Mouse (Mus musculus): ENCODE data around the gene Kcnk7. TPM values are rescaled to one million over a fixed set of nuclear protein-coding genes. Genes with fewer than 3 reads are reported as not detected.

The Kcnk7 gene
- not detected for total RNA-seq (2021)
- long read RNA-seq, experiment 1, partial matches to known transcripts = 0 of 4 reads
- long read RNA-seq, experiment 1, other reads (novel, unspliced or antisense) = 4 of 4 reads
- long read RNA-seq, experiment 2 = 0 reads

- Histone ChIP-seq H3K27ac (no peak within 1 kb of the TSS), H3K4me3 (no peak within 1 kb of the TSS)
- no peak for DNase-seq (ENCODE audit: extremely low spot score in 1 of 2, low spot score in 2 of 2)
- intact Hi-C loops (cut with DNase I) = no loop called here
- TF ChIP-seq CTCF (IDR thresholded peaks at IDR 0.05) = no peak
Observed at GRCm38 (mm10) chr19:5704163-5704800, at the start of gene Kcnk7. Gene Kcnk7 (plus strand): TSS chr19:5704367.

GRCm38 (mm10) chr19:5654720-5655298, 49.4 kb upstream of the Kcnk7 start:
- DNase-seq (ENCODE audit: extremely low spot score in 1 of 2, low spot score in 2 of 2) = no peak
- intact Hi-C loops (cut with DNase I) = no loop called here
- Histone ChIP-seq H3K27ac (no peak overlapping the region), H3K4me3 (peak overlapping the region; percentile 42)
- TF ChIP-seq CTCF (IDR thresholded peaks at IDR 0.05) = no peak

GRCm38 (mm10) chr19:5660942-5661751, 43.0 kb upstream of the Kcnk7 start:
- intact Hi-C loops (cut with DNase I) = no loop called here
- DNase-seq (ENCODE audit: extremely low spot score in 1 of 2, low spot score in 2 of 2) = peak in 1 of 2 experiments; percentile 34
- peak overlapping the region; percentile 30 for H3K4me3 ChIP-seq
- H3K27ac ChIP-seq = peak overlapping the region; percentile 58
- no peak for TF ChIP-seq CTCF (IDR thresholded peaks at IDR 0.05)

- no peak for DNase-seq (ENCODE audit: extremely low spot score in 1 of 2, low spot score in 2 of 2)
- intact Hi-C loops (cut with DNase I) = loop anchor here (2.0 kb wide), 1 partner anchor 66 kb away; the partner anchor contains the start of gene Fam89b
- Histone ChIP-seq H3K27ac (peak overlapping the region; percentile 76; the same call in 1 of the 2 replicates), H3K4me3 (peak overlapping the region; percentile 47)
- TF ChIP-seq CTCF (IDR thresholded peaks at IDR 0.05) = no peak
Observed at GRCm38 (mm10) chr19:5662310-5662709, 41.9 kb upstream of the Kcnk7 start.

- DNase-seq (ENCODE audit: extremely low spot score in 1 of 2, low spot score in 2 of 2) = peak; percentile 79 to 80
- TF ChIP-seq CTCF (IDR thresholded peaks at IDR 0.05) = no peak
- Histone ChIP-seq H3K4me3 (peak within 1 kb of the TSS; percentile 47), H3K27ac (peak within 1 kb of the TSS; percentile 76)
- intact Hi-C loops (cut with DNase I) = loop anchor here (2.0 kb wide), 1 partner anchor 66 kb away; the partner anchor contains the start of gene Fam89b
Observed at GRCm38 (mm10) chr19:5662981-5663913, 40.9 kb upstream of the Kcnk7 start, which contains the start of gene Sipa1. Gene Sipa1 (minus strand): TSS chr19:5663707.

GRCm38 (mm10) chr19:5664669-5665257, 39.4 kb upstream of the Kcnk7 start:
- TF ChIP-seq CTCF (IDR thresholded peaks at IDR 0.05) = no peak
- intact Hi-C loops (cut with DNase I) = no loop called here
- H3K4me3 ChIP-seq = no peak overlapping the region
- no peak for DNase-seq (ENCODE audit: extremely low spot score in 1 of 2, low spot score in 2 of 2)
- no peak overlapping the region for H3K27ac ChIP-seq

GRCm38 (mm10) chr19:5665465-5665864, 38.7 kb upstream of the Kcnk7 start:
- intact Hi-C loops (cut with DNase I) = no loop called here
- no peak overlapping the region for H3K4me3 ChIP-seq
- no peak for TF ChIP-seq CTCF (IDR thresholded peaks at IDR 0.05)
- no peak for DNase-seq (ENCODE audit: extremely low spot score in 1 of 2, low spot score in 2 of 2)
- no peak overlapping the region for H3K27ac ChIP-seq

- no peak overlapping the region for H3K27ac ChIP-seq
- no peak overlapping the region for H3K4me3 ChIP-seq
- no peak for TF ChIP-seq CTCF (IDR thresholded peaks at IDR 0.05)
- DNase-seq (ENCODE audit: extremely low spot score in 1 of 2, low spot score in 2 of 2) = no peak
- intact Hi-C loops (cut with DNase I) = no loop called here
Observed at GRCm38 (mm10) chr19:5666386-5666785, 37.8 kb upstream of the Kcnk7 start.

- DNase-seq (ENCODE audit: extremely low spot score in 1 of 2, low spot score in 2 of 2) = no peak
- intact Hi-C loops (cut with DNase I) = no loop called here
- Histone ChIP-seq H3K4me3 (no peak overlapping the region), H3K27ac (no peak overlapping the region)
- no peak for TF ChIP-seq CTCF (IDR thresholded peaks at IDR 0.05)
Observed at GRCm38 (mm10) chr19:5668372-5668771, 35.8 kb upstream of the Kcnk7 start.

- TF ChIP-seq CTCF (IDR thresholded peaks at IDR 0.05) = no peak
- H3K27ac ChIP-seq = no peak overlapping the region
- no peak for DNase-seq (ENCODE audit: extremely low spot score in 1 of 2, low spot score in 2 of 2)
- no peak overlapping the region for H3K4me3 ChIP-seq
- intact Hi-C loops (cut with DNase I) = no loop called here
Observed at GRCm38 (mm10) chr19:5680432-5680831, 23.7 kb upstream of the Kcnk7 start.

GRCm38 (mm10) chr19:5684236-5684635, 19.9 kb upstream of the Kcnk7 start:
- no peak overlapping the region for H3K4me3 ChIP-seq
- TF ChIP-seq CTCF (IDR thresholded peaks at IDR 0.05) = no peak
- H3K27ac ChIP-seq = no peak overlapping the region
- DNase-seq (ENCODE audit: extremely low spot score in 1 of 2, low spot score in 2 of 2) = no peak
- intact Hi-C loops (cut with DNase I) = no loop called here
